Mouse (Mus musculus): Measurements from ENCODE around the gene Stmn1.
A peak's percentile ranks its signal among the peaks of the same experiment; 100 is the strongest.

Stmn1 gene

GRCm38 (mm10) chr4:134511730-134512129, 43.6 kb downstream of the Stmn1 start:
- DNase-seq (ENCODE audit: low read depth, low spot score), result no peak

GRCm38 (mm10) chr4:134512798-134513197, 44.7 kb downstream of the Stmn1 start:
- DNase-seq (ENCODE audit: low read depth, low spot score), result no peak

- no peak for DNase-seq (ENCODE audit: low read depth, low spot score)
Observed at GRCm38 (mm10) chr4:134514309-134514930, 46.3 kb downstream of the Stmn1 start.

GRCm38 (mm10) chr4:134515614-134516013, 47.5 kb downstream of the Stmn1 start:
- DNase-seq (ENCODE audit: low read depth, low spot score), result no peak

- no peak for DNase-seq (ENCODE audit: low read depth, low spot score)
Observed at GRCm38 (mm10) chr4:134516981-134517380, 48.9 kb downstream of the Stmn1 start.

GRCm38 (mm10) chr4:134517719-134518118, 49.6 kb downstream of the Stmn1 start:
- DNase-seq (ENCODE audit: low read depth, low spot score), result peak; percentile 77

GRCm38 (mm10) chr4:134518541-134518940, 50.4 kb downstream of the Stmn1 start:
- no peak for DNase-seq (ENCODE audit: low read depth, low spot score)

GRCm38 (mm10) chr4:134519281-134519680, 51.2 kb downstream of the Stmn1 start:
- DNase-seq (ENCODE audit: low read depth, low spot score), result no peak

All from telencephalon, adult 2 months (tissue).